Mouse (Mus musculus) CD4-positive helper T cell, adult 2 months (primary cell): ENCODE data around the gene Acp2.

Source experiments
- DNase-seq: peaks from one replicate; pipeline ENCODE4 v3.0.0-alpha.2; 2012; ENCODE audit warnings: low read depth, missing footprints, low spot score

Gene Acp2

GRCm38 (mm10) chr2:91256256-91257125 is 53.8 kb downstream of the Acp2 start:
- DNase-seq: peak; percentile 58

- peak; percentile 36 for DNase-seq
Observed at GRCm38 (mm10) chr2:91257126-91257980, 54.7 kb downstream of the Acp2 start.

DNA sequence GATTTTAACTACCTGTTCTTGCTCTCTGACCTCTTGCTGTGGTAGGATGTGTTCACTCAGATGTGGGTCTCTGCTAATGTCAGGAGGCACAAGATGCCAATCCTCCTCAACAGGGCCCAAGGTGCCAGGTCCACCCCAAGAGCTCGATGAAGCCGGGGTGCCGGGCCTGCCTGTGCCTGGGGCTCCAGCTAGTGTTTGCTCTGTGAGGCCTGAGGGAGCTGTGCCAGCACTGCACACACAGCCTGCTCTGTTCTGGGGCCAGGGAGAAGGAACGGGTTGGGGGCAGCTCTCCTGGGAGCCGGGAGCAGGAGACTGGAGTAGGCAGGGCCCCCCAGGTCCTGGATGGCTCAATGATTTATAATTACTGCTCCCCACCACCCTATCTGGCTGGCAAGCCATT is 55.4 kb downstream of the Acp2 start:
- DNase-seq: no peak

- DNase-seq: no peak
Observed at GRCm38 (mm10) chr2:91258830-91259229, 56.1 kb downstream of the Acp2 start.

- no peak for DNase-seq
Observed at GRCm38 (mm10) chr2:91259493-91259892, 56.8 kb downstream of the Acp2 start.
